Mouse (Mus musculus) erythroid progenitor cell, adult 5-6 weeks (primary cell): ENCODE measurements around the gene Rpusd4. TPM values are rescaled to one million over a fixed set of nuclear protein-coding genes. Genes with fewer than 3 reads are reported as not detected.

Experiments
- ATAC-seq: replicated peaks from 2 replicates; pipeline ENCODE4 v1.8.0; 2016; ENCODE audit warnings: moderate number of reproducible peaks, mild to moderate bottlenecking, moderate TSS enrichment, inconsistent platforms; ENCODE audit not compliant: poor library complexity, low FRiP score, severe bottlenecking
- total RNA-seq, 2 experiments: library from RNA; stranded (forward) in 1 of 2; stranded (reverse) in 1 of 2; fragments of 150-400 nt in 1 of 2; fragments of 186-747, 209-891 nt in 1 of 2; gene quantifications; 2 replicates each; pipeline versions ENCODE4 v1.2.3 to v1.2.4; 2015 to 2017; ENCODE audit warnings: low replicate concordance in 2 of 2

Rpusd4 gene
- total RNA-seq, 2 experiments from 2014 or later, result 0.45 to 5.4 TPM

GRCm38 (mm10) chr9:35326644-35327263, 59.1 kb downstream of the Rpusd4 start:
- no peak for ATAC-seq

Other genes with a start within 250 kb of the Rpusd4 start
- 25.2 and 41.5 TPM in 2 replicates for gene St3gal4, start 148.6 kb upstream of the Rpusd4 start, total RNA-seq (2015; ENCODE audit: low replicate concordance)
- 35.2 and 37.9 TPM in 2 replicates for gene St3gal4, start 148.6 kb upstream of the Rpusd4 start, total RNA-seq (2017; ENCODE audit: low replicate concordance)
- gene Dcps, start 91.8 kb upstream of the Rpusd4 start, total RNA-seq (2015; ENCODE audit: low replicate concordance), result 5.4 and 17.3 TPM in 2 replicates
- 10.3 and 18.7 TPM in 2 replicates for gene Dcps, start 91.8 kb upstream of the Rpusd4 start, total RNA-seq (2017; ENCODE audit: low replicate concordance)
- gene Srpr, start 67.7 kb upstream of the Rpusd4 start, total RNA-seq (2015; ENCODE audit: low replicate concordance), result 34.2 and 48.6 TPM in 2 replicates
- gene Srpr, start 67.7 kb upstream of the Rpusd4 start, total RNA-seq (2017; ENCODE audit: low replicate concordance), result 32.9 and 66.9 TPM in 2 replicates
- gene Tirap, start 67.6 kb upstream of the Rpusd4 start, total RNA-seq (2015; ENCODE audit: low replicate concordance), result 2.5 and 4.0 TPM in 2 replicates
- gene Tirap, start 67.6 kb upstream of the Rpusd4 start, total RNA-seq (2017; ENCODE audit: low replicate concordance), result 0.83 and 1.2 TPM in 2 replicates
- gene Foxred1, start 56.8 kb upstream of the Rpusd4 start, total RNA-seq (2015; ENCODE audit: low replicate concordance), result 3.8 and 4.3 TPM in 2 replicates
- 9.4 and 10.4 TPM in 2 replicates for gene Foxred1, start 56.8 kb upstream of the Rpusd4 start, total RNA-seq (2017; ENCODE audit: low replicate concordance)
- 10.5 and 27.0 TPM in 2 replicates for gene Fam118b, start 60 bp upstream of the Rpusd4 start, total RNA-seq (2015; ENCODE audit: low replicate concordance)
- gene Fam118b, start 60 bp upstream of the Rpusd4 start, total RNA-seq (2017; ENCODE audit: low replicate concordance), result 11.0 and 14.1 TPM in 2 replicates
- gene Cdon, start 153.3 kb downstream of the Rpusd4 start, total RNA-seq (2015; ENCODE audit: low replicate concordance), result not detected in 2 replicates
- gene Cdon, start 153.3 kb downstream of the Rpusd4 start, total RNA-seq (2017; ENCODE audit: low replicate concordance), result 1.1 TPM in 1 of 2 replicates, not detected in the other